Mouse (Mus musculus): ENCODE measurements at regions not wholly inside any gene's neighbourhood (a gene's known extent, or its start where the extent isn't known, plus 50 kb on each side); places are given as distances from the start of the nearest gene placed in this dataset.
"Not testable (repeated sequence)": the region's sequence is repeated elsewhere in the genome, so short reads cannot be mapped to it uniquely, and the experiment has no call there.

GRCm38 (mm10) chr1:94969543-94969942 lies 343.9 kb upstream of the Fam174a start:
- no peak for DNase-seq

GRCm38 (mm10) chr1:94970103-94970759 lies 343.2 kb upstream of the Fam174a start:
- DNase-seq = no peak

- no peak for DNase-seq
These were observed 320.1 kb upstream of the Fam174a start for GRCm38 (mm10) chr1:94993338-94993737.

GRCm38 (mm10) chr1:95003900-95004299 lies 309.5 kb upstream of the Fam174a start:
- DNase-seq = no peak

GRCm38 (mm10) chr1:95030579-95030978 lies 282.8 kb upstream of the Fam174a start:
- DNase-seq = no peak

GRCm38 (mm10) chr1:95033661-95034414 lies 279.6 kb upstream of the Fam174a start:
- DNase-seq = not testable (repeated sequence)

- no peak for DNase-seq
These were observed 275.0 kb upstream of the Fam174a start for GRCm38 (mm10) chr1:95038411-95038810.

- no peak for DNase-seq
These were observed 273.1 kb upstream of the Fam174a start for GRCm38 (mm10) chr1:95040332-95040731.

- no peak for DNase-seq
These were observed 270.1 kb upstream of the Fam174a start for GRCm38 (mm10) chr1:95043355-95043754.

- no peak for DNase-seq
These were observed 248.9 kb upstream of the Fam174a start for GRCm38 (mm10) chr1:95064330-95065193.

GRCm38 (mm10) chr1:95065620-95066019 lies 247.8 kb upstream of the Fam174a start:
- no peak for DNase-seq

- DNase-seq = no peak
These were observed 247.4 kb upstream of the Fam174a start for GRCm38 (mm10) chr1:95066040-95066439.

GRCm38 (mm10) chr1:95075151-95075550 lies 238.3 kb upstream of the Fam174a start:
- DNase-seq = no peak

GRCm38 (mm10) chr1:95109966-95110365 lies 203.5 kb upstream of the Fam174a start:
- no peak for DNase-seq

GRCm38 (mm10) chr1:95113493-95113892 lies 199.9 kb upstream of the Fam174a start:
- DNase-seq = no peak

GRCm38 (mm10) chr1:95147531-95147930 lies 165.9 kb upstream of the Fam174a start:
- DNase-seq = no peak

GRCm38 (mm10) chr1:95174013-95174582 lies 139.3 kb upstream of the Fam174a start:
- DNase-seq = no peak

GRCm38 (mm10) chr1:95218912-95219311 lies 94.5 kb upstream of the Fam174a start:
- DNase-seq = peak; percentile 4 to 17

- DNase-seq = peak in 1 of 2 experiments; percentile 7
These were observed 90.1 kb upstream of the Fam174a start for GRCm38 (mm10) chr1:95223289-95223688.

GRCm38 (mm10) chr1:95241671-95242150 lies 71.7 kb upstream of the Fam174a start:
- no peak for DNase-seq
